Mouse (Mus musculus): ENCODE measurements around the gene Pde8a.

Gene Pde8a

GRCm38 (mm10) chr7:81211760-81212159 is 1.6 kb upstream of the Pde8a start:
- no peak for DNase-seq

- peak; percentile 73 to 75 for DNase-seq
Observed at GRCm38 (mm10) chr7:81212261-81212681, 1.1 kb upstream of the Pde8a start.

GRCm38 (mm10) chr7:81212697-81213346 is 574 bp upstream of the Pde8a start:
- DNase-seq: peak; percentile 95 to 96

GRCm38 (mm10) chr7:81214153-81214907 is 934 bp downstream of the Pde8a start:
- no peak for DNase-seq

- no peak for DNase-seq
Observed at GRCm38 (mm10) chr7:81215950-81216349, 2.6 kb downstream of the Pde8a start.

- no peak for DNase-seq
Observed at GRCm38 (mm10) chr7:81219321-81219720, 5.9 kb downstream of the Pde8a start.

- no peak for DNase-seq
Observed at GRCm38 (mm10) chr7:81220381-81220780, 7.0 kb downstream of the Pde8a start.

- DNase-seq: no peak
Observed at GRCm38 (mm10) chr7:81224260-81224659, 10.9 kb downstream of the Pde8a start.

- no peak for DNase-seq
Observed at GRCm38 (mm10) chr7:81230091-81230792, 16.8 kb downstream of the Pde8a start.

GRCm38 (mm10) chr7:81232674-81233073 is 19.3 kb downstream of the Pde8a start:
- no peak for DNase-seq

- DNase-seq: no peak
Observed at GRCm38 (mm10) chr7:81235117-81235516, 21.7 kb downstream of the Pde8a start.

- DNase-seq: peak; percentile 14 to 23
Observed at GRCm38 (mm10) chr7:81235600-81236223, 22.3 kb downstream of the Pde8a start.

GRCm38 (mm10) chr7:81243361-81243760 is 30.0 kb downstream of the Pde8a start:
- no peak for DNase-seq

- DNase-seq: no peak
Observed at GRCm38 (mm10) chr7:81249854-81250279, 36.5 kb downstream of the Pde8a start.

GRCm38 (mm10) chr7:81250601-81251000 is 37.2 kb downstream of the Pde8a start:
- DNase-seq: no peak

- DNase-seq: no peak
Observed at GRCm38 (mm10) chr7:81251521-81251920, 38.1 kb downstream of the Pde8a start.

- no peak for DNase-seq
Observed at GRCm38 (mm10) chr7:81253317-81253716, 39.9 kb downstream of the Pde8a start.

GRCm38 (mm10) chr7:81254579-81254978 is 41.2 kb downstream of the Pde8a start:
- DNase-seq: no peak

- no peak for DNase-seq
Observed at GRCm38 (mm10) chr7:81255456-81255855, 42.1 kb downstream of the Pde8a start.

GRCm38 (mm10) chr7:81256773-81257172 is 43.4 kb downstream of the Pde8a start:
- DNase-seq: no peak

GRCm38 (mm10) chr7:81261548-81261947 is 48.2 kb downstream of the Pde8a start:
- DNase-seq: peak; percentile 23 to 31

GRCm38 (mm10) chr7:81272908-81273307 is 59.5 kb downstream of the Pde8a start:
- no peak for DNase-seq

GRCm38 (mm10) chr7:81278966-81279365 is 65.6 kb downstream of the Pde8a start:
- no peak for DNase-seq
